Mouse (Mus musculus): ENCODE results near the gene Tmem231.

DNA sequence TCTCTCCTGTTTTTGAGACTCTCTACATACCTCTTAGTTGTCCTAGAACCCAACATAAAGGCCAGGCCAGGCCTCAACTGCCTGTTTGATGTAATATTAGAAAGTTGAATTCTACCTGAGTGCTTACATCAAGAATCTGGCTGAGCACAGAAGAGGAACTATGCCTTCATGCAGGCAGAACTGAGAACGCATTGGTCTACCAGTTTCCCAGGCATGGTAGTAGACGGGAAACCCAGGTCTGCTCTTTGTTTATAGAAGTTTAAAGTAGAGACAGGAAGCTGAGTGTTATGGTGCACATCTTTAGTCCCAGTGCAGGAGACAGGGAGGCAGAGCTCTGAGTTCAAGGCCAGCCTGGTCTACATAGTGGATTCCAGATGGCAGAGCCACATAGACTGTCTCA, 13.5 kb upstream of the Tmem231 start:
- no peak for TF ChIP-seq CTCF (IDR thresholded peaks at IDR 0.05; ENCODE audit: low read depth)
- TF ChIP-seq EP300 (IDR thresholded peaks at IDR 0.05; ENCODE audit: low read depth) = no peak

All from heart, postnatal 0 days (tissue).